Mouse (Mus musculus) small intestine, adult 2 months (tissue): ENCODE data around the gene Tmx2. TPM values are rescaled to one million over a fixed set of nuclear protein-coding genes. Genes with fewer than 3 reads are reported as not detected.
"Not testable (repeated sequence)": the region's sequence is repeated elsewhere in the genome, so short reads cannot be mapped to it uniquely, and the experiment has no call there.

ENCODE experiments used
- H3K27ac ChIP-seq: fragments of 200-500 bp; 2 replicates; pipeline ENCODE4 v1.5.1; 2012; ENCODE audit warnings: low read depth, low read length, control low read depth, inconsistent platforms; ENCODE audit not compliant: insufficient read depth
- H3K27me3 ChIP-seq: fragments of 200-500 bp; 2 replicates; pipeline ENCODE4 v1.6.1; 2012; ENCODE audit warnings: mild to moderate bottlenecking, moderate library complexity, low read length, inconsistent platforms; ENCODE audit not compliant: control insufficient read depth, insufficient read depth
- H3K36me3 ChIP-seq: fragments of 200-500 bp; 2 replicates; pipeline ENCODE4 v1.6.1; 2012; ENCODE audit warnings: mild to moderate bottlenecking, low read length, control low read depth, inconsistent platforms; ENCODE audit not compliant: control insufficient read depth, insufficient read depth
- H3K4me1 ChIP-seq: fragments of 200-500 bp; 2 replicates; pipeline ENCODE4 v1.6.1; 2012; ENCODE audit warnings: low read length, inconsistent platforms, mixed read lengths; ENCODE audit not compliant: control insufficient read depth, insufficient read depth, insufficient read length
- H3K4me3 ChIP-seq: fragments of 200-500 bp; 2 replicates; pipeline ENCODE4 v1.5.1; 2012; ENCODE audit warnings: low read depth, mild to moderate bottlenecking, control low read depth, inconsistent platforms, low read length, moderate library complexity
- CTCF ChIP-seq: fragments of 200-500 bp; IDR thresholded peaks from 2 replicates; pipeline ENCODE4 v1.5.1; 2012; ENCODE audit warnings: low read depth, mild to moderate bottlenecking, control low read depth, inconsistent platforms, low read length, moderate library complexity, mixed read lengths; ENCODE audit not compliant: insufficient replicate concordance, insufficient read length; ENCODE audit errors: extremely low read depth
- POLR2A ChIP-seq: fragments of 200-500 bp; IDR thresholded peaks from 2 replicates; pipeline ENCODE4 v1.6.1; 2012; ENCODE audit warnings: low read depth, mild to moderate bottlenecking, control low read depth, inconsistent platforms, low read length, moderate library complexity
- WGBS: fragments of 180-500 bp; shearing (Covaris S2); methylation state at CpG from one replicate; pipeline ENCODE4 v1.1.7; 2018; 5-methylcytosine and 5-hydroxymethylcytosine counted together
- polyA plus RNA-seq: library from polyadenylated mRNA; depleted of rRNA; stranded (reverse); fragments of >200 nt; gene quantifications from 2 replicates; pipeline ENCODE4 v1.2.3, GENCODE M21; 2012; rRNA removed

Tmx2 gene
- polyA plus RNA-seq, result 15.5 and 17.4 TPM in 2 replicates

DNA sequence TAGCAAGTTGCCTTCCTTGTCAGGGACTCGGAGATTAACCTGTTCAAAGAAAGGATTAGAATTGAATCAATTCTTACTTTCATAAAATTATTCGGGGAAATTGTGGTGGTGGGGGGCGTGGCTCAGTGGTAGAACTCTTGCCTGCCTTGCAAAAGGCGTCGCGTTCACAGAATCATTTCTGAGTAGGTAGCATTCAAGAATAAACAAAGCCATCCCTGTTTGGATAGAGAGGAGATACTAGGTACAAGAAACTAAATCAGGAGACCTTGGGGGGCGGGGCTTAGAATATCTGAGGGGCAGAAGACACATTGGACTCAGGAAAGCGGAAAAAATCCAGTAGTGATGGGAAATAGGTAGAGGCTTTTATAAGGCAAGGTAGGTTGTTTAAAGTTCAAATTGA is at the start of gene Tmx2:
Gene Tmx2 (minus strand): TSS at position 125 of the 400 bp plus-strand sequence.
- 10% methylated on average over 8 of the region's 8 CpGs for WGBS
- no peak within 1 kb of the TSS for H3K27ac ChIP-seq
- no peak for TF ChIP-seq POLR2A
- no peak for TF ChIP-seq CTCF

DNA sequence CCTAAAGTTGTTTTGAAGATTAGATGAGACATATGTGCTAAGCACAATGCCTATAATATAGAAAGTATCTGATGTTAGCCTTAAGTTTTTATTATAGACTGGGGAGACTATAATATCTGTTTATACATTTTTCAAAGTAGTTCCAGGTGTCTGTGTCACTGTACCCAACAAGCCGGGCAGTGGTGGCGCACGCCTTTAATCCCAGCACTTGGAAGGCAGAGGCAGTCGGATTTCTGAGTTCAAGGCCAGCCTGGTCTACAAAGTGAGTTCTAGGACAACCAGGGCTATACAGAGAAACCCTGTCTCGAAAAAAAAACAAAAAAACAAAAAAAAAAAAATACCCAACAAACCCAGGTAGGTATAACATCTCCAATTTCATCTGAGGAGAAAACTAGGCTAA is 49.3 kb upstream of the Tmx2 start:
- H3K4me3 ChIP-seq, result not testable (repeated sequence)

More for the DNA sequence above, at the start of gene Tmx2:
- peak within 1 kb of the TSS; percentile 76 for H3K4me3 ChIP-seq
- peaks cover 18% of the 10 kb centered on the region for H3K36me3 ChIP-seq
- no peaks in the 10 kb centered on the region for H3K4me1 ChIP-seq
- H3K27me3 ChIP-seq, result no peaks in the 10 kb centered on the region

DNA sequence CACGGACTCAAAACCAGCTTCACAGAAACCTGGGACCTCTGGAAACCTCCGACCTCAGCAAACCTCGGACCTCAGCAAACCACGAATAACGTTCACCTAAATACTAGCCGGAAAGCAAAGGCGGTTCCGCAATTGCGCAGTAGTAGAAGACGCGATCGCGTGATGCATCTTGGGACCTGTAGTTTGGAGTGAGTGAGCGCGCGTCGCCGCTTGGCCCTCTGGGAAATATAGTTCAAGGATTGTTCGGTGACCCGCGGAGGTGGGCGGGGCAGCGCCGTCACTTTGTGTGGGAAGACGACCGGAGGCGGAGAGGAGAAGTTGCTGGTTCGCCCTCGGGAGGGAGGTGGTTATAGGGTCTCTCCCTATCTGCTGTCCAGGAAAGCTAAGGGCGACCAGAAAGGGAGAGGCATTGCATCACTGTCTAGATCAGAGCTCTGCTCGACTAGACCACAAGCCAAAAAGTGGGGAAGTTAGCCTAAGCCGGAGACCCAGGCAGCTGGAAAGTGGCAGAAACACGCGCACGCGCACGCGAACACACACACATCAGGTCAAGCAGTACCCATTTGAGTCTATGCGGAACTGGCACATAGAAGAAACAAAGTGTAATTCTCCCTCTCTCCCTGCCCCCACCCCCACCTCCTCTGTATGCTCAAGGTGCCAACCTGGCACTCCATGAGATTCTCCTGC is 48.4 kb upstream of the Tmx2 start, which contains the start of gene Clp1:
Gene Clp1 (minus strand): TSS at position 179 of the 687 bp plus-strand sequence.
- peaks cover 16% of the 10 kb centered on the region for H3K36me3 ChIP-seq
- under 1% methylated on average over 39 of the region's 39 CpGs for WGBS
- H3K27me3 ChIP-seq, result no peaks in the 10 kb centered on the region
- no peak for TF ChIP-seq CTCF
- TF ChIP-seq POLR2A, result peak; percentile 93
- H3K27ac ChIP-seq, result peak within 1 kb of the TSS; percentile 86
- H3K4me1 ChIP-seq, result peaks cover 9% of the 10 kb centered on the region
- peak within 1 kb of the TSS; percentile 68 for H3K4me3 ChIP-seq

More for the DNA sequence above, 49.3 kb upstream of the Tmx2 start:
- not testable (repeated sequence) for H3K27me3 ChIP-seq, H3K4me1 ChIP-seq, H3K27ac ChIP-seq
- peaks cover 16% of the 10 kb centered on the region for H3K36me3 ChIP-seq
- WGBS, result 84% methylated on average over 5 of the region's 5 CpGs

DNA sequence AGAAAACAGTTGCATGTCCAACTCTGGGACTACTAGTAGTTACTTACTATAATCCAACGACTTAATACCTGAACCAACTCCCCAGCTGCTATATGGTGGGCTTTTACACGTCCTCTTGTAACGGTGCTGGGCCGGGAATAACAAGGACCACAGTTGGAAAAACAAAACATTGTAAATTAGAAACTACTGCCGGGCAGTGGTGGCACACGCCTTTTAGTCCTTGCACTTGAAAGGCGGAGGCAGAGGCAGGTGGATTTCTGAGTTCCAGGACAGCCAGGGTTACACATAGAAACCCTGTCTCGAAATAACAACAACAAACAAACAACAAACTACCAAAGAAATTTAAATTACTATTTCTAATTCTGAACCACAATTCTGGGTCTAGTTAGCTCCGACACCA is 47.8 kb upstream of the Tmx2 start:
- Histone ChIP-seq H3K4me3 (peak overlapping the region; percentile 68), H3K4me1 (peaks cover 9% of the 10 kb centered on the region), H3K27ac (peak overlapping the region; percentile 20; the same call in 1 of the 2 replicates), H3K27me3 (no peaks in the 10 kb centered on the region), H3K36me3 (peaks cover 16% of the 10 kb centered on the region)
- WGBS, result under 1% methylated on average over 9 of the region's 9 CpGs
- TF ChIP-seq CTCF, result no peak
- TF ChIP-seq POLR2A, result no peak

DNA sequence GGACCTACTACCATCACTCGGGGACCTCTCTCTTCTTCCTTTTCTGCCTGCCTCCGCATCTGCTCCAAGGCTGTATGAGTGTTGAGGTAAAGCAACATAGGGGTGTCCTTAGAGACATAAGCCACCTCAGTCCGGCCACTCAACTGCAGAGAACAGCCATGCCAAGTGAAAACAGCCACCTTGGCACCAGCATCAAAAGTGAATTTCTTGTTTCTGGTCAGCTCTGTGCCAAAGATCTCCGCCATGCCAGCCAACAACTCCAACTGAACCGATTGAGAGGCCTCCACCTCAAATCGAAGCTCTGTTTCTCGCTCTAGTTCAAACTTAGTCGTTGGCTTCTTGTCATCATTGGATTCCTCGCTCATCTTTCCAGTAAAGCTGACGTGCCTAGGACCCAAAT is 46.8 kb upstream of the Tmx2 start:
- no peak overlapping the region for H3K27ac ChIP-seq
- H3K27me3 ChIP-seq, result no peaks in the 10 kb centered on the region
- H3K4me1 ChIP-seq, result peaks cover 9% of the 10 kb centered on the region
- H3K36me3 ChIP-seq, result peaks cover 20% of the 10 kb centered on the region
- H3K4me3 ChIP-seq, result no peak overlapping the region
- TF ChIP-seq CTCF, result no peak
- TF ChIP-seq POLR2A, result no peak
- WGBS, result 90% methylated on average over 10 of the region's 10 CpGs

DNA sequence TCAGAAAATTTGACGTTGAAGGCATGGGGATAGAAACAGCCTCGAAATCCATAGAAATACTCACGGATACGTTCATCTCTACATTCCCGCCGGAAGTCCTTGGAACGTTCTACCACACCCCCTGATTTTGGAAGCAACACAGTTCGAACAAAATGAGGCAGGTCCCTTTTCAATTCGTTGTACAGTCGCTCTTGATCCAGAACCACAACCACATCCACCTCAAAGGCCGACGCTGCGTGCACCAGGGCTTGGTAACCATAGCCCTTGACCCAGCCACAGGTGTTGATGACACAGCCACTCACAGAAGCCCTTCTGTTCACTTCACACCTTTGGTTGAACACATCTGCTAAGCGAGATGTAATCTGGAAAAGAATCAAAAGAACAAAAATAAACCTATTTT is 44.9 kb upstream of the Tmx2 start:
- peaks cover 21% of the 10 kb centered on the region for H3K36me3 ChIP-seq
- 89% methylated on average over 14 of the region's 14 CpGs for WGBS
- TF ChIP-seq POLR2A, result no peak
- no peak for TF ChIP-seq CTCF
- no peak overlapping the region for H3K27ac ChIP-seq
- no peak overlapping the region for H3K4me3 ChIP-seq
- no peaks in the 10 kb centered on the region for H3K27me3 ChIP-seq
- peaks cover 9% of the 10 kb centered on the region for H3K4me1 ChIP-seq

DNA sequence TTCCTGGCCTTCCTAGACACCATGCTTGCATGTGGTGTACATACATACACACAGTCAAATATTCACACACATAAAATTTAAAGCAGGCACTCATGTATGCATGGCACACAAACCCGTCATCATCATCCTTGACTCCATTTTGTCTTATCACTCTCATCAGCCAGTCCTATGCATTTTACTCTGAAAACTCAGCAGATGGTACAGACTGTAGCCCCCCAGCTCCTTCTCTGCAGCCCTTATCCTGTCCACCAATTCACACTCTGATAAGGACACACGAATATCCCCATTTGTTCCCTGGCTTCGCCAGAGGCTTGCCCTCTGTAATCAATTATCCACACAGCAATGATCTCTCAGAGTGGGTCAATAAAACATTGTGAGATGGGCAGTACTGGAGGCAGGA is 42.2 kb upstream of the Tmx2 start:
- Histone ChIP-seq H3K27ac (no peak overlapping the region), H3K4me3 (no peak overlapping the region), H3K36me3 (peaks cover 21% of the 10 kb centered on the region), H3K27me3 (no peaks in the 10 kb centered on the region), H3K4me1 (peaks cover 12% of the 10 kb centered on the region)
- TF ChIP-seq CTCF (no peak), POLR2A (no peak)
- WGBS, result 72% methylated on average over 3 of the region's 3 CpGs

DNA sequence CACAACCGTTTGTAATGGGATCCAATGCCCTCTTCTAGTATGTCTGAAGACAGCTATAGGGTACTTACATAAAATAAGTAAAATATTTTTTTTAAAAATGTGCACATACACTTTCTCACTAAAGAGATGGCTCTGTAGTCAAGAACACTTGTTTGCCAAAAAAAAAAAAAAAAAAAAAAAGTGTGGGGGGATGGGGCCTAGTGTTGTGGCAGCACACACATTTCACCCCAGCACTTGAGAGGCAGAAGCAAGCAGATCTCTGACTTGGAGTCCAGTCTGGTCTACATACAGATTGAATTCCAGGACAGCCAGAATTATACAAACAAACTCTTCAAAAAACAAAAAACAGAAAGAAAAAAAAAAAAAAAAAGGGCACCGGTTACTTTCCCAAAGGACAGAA is 41.8 kb upstream of the Tmx2 start:
- H3K4me1 ChIP-seq, result peaks cover 10% of the 10 kb centered on the region
- H3K27me3 ChIP-seq, result no peaks in the 10 kb centered on the region
- TF ChIP-seq CTCF, result no peak
- TF ChIP-seq POLR2A, result no peak
- WGBS, result 91% methylated on average over 2 of the region's 2 CpGs
- H3K27ac ChIP-seq, result no peak overlapping the region
- no peak overlapping the region for H3K4me3 ChIP-seq
- peaks cover 20% of the 10 kb centered on the region for H3K36me3 ChIP-seq
